Mouse (Mus musculus): ENCODE results near the gene Jpt1.
"Not testable (repeated sequence)": the region's sequence is repeated elsewhere in the genome, so short reads cannot be mapped to it uniquely, and the experiment has no call there.

Gene Jpt1

DNA sequence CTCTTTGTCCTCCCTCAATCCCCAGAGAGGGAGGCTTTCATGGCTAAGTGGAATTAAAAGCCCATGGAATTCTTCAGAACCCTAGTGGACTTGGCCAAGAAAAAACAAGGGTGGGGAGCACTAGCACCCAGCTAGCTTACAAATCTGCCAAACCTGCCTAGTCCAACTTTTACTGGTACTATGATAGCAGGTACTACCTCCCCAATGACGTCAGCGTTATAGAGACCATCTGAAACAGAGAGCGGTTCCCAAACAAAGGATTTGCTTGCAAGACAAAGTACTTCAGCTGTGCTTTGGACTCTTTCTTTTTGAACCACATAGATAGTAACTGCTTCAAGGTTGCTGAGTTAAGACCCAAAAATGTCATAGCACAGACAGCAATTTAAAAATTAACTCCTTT lies 2.2 kb downstream of the Jpt1 start:
- DNase-seq (ENCODE audit: low spot score), result peak; percentile 11

DNA sequence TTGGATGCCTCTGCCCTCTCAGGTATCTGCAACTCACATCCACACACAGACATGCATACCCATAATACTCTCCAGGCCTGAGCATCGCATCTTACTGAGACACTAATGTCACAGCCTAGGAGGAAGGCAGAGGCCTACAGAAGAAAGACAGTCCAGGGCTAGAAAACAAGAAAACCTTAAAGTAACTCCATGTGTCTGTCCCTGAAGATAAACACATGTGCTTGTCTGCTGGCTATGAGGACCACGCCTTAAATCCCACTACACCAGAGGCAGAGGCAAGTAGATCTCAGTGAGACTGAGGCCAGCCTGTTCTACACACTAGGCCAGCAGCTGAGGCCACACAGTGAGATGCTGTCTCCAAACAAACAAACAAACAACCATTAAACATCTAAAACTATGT lies 3.1 kb downstream of the Jpt1 start:
- peak; percentile 21 for DNase-seq (ENCODE audit: low spot score)

DNA sequence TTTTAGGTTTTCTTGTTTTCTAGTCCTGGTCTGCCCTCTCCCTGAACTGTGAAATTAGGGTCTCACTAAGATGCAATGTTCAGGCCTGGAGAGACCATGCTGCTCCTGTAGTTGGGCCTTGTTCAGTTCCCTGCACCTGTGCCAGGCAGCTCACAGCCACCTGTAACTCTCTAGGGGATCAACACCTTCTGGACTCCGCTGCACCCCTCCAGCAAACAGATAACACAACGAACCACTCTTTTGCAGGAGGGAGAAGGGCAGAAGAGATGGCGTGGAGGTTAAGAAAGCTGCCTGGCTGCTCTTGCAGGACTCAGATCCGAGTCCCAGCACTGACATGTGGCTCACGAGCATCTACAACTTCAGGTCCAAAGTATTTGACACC lies 3.7 kb downstream of the Jpt1 start:
- peak; percentile 19 for DNase-seq (ENCODE audit: low spot score)

DNA sequence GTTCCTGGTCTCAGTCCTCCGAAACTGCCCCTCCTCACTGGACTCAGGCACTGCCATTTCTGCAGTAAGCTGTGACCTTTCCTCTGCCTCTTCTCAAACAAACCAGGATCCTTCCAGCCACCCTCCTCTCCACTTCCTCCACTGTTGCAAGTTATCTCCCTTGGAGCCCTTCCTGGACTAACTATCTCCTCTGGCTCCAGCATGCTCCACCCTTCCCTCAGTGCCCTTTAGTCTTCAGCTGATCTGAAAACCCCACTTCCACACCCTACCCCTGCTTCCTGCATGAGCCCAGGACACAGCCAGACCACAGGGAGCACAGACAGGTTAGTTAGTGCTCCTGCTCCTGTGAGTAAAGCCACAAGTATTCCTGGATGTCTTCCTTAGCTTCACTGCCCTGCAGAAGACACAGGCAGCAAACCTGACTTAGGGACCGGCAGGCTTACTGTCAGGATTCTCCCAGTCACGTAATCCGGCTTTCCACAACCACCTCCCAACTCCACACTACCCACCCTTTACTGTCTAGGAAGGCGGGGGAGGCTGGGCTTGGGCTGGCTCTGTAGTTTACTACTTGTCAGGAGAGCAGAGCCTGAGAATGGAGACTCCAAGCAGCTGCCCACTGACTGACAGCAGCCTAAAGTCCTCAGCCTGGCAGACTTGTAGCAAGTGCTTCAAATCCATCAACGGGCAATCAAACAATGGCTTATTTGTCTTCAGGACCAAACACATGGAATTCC lies 4.2 kb downstream of the Jpt1 start:
- DNase-seq (ENCODE audit: low spot score), result peak; percentile 77

DNA sequence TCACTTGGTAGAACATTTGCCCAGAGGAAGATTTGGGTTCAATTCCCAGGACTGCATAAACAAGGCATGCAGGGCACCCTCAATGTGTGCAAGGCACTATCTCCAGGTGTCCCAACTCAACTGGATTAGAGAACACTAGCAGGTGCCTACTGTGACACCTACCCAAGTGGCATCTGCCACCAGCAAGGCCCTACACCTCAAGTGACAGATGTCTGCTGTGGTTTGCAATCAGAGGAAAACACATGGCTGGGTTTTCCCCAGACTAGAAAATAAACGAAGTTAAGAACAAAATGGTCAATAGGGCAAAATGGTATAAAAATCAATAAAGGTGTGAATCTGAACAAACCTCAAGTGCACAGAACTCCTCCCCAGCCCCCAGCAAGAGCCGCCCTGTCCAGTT lies 6.1 kb downstream of the Jpt1 start:
- no peak for DNase-seq (ENCODE audit: low spot score)

DNA sequence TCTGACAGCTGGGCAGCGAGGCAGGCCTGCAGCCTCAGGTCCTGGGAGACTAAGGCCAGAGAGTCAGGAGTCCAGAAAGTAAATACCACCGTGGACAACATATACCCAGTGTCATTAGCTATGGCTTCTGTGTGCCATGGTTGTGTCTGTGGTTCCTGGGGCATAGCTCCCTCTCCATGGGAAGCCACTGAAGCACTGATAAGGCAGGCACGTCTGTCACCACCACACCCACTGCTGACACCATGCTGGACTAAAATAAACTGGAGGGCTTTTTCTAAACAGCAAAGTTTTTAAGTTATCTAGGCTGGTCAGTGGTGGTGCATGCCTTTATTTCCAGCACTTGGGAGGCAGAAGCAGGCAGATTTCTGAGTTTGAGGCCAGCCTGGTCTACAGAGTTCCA lies 7.6 kb downstream of the Jpt1 start:
- no peak for DNase-seq (ENCODE audit: low spot score)

DNA sequence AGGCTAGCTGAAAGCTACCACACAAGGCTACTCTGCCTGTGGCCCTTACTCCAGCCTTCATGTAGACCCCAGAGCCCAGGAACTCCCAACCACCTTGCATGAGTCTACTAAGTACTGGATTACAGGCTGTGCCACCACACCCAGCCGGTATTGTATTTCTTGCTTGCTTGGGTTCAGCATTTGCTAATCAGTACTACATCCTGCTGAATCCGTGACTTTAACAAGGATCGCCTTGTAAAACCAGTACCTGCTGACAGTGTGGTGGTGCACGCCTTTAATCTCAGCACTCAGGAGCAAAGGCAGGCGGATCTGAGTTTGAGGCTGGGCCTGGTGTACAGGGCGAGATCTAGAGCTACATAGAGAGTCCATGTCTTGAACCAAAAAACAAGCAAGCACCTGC lies 11.6 kb downstream of the Jpt1 start:
- no peak for DNase-seq (ENCODE audit: low spot score)

DNA sequence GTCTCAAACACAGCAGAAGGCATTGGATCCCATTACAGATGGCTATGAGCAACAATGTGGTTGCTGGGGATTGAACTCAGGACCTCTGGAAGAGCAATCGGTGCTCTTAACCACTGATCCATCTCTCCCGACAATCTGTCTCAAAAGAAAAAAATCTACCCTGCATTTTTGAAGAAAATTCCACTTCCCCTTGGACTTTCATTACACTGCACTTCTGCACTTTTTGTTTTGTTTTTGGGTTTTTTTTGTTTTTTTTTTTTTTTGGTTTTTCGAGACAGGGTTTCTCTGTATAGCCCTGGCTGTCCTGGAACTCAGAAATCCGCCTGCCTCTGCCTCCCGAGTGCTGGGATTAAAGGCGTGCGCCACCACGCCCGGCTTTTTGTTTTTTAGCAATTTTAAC lies 17.6 kb downstream of the Jpt1 start:
- DNase-seq (ENCODE audit: low spot score), result not testable (repeated sequence)

DNA sequence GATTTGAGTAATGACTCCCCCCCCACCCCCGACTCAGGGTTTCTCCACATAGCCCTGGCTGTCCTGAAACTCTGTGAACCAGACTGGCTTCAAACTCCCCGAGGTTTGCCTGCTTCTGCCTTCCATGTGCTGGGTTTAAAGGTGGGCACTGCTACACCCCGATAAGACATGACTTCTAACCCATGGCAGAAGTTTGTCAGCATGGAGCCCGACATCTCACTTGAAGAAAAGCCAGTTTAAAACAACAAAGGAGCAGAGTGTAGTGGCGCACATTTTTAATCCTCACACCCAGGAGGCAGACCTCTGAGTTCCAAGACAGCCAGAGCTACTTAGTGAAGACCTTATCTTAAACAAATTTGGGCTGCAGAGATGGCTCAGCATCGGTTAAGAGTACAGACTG lies 21.8 kb downstream of the Jpt1 start:
- DNase-seq (ENCODE audit: low spot score), result no peak

DNA sequence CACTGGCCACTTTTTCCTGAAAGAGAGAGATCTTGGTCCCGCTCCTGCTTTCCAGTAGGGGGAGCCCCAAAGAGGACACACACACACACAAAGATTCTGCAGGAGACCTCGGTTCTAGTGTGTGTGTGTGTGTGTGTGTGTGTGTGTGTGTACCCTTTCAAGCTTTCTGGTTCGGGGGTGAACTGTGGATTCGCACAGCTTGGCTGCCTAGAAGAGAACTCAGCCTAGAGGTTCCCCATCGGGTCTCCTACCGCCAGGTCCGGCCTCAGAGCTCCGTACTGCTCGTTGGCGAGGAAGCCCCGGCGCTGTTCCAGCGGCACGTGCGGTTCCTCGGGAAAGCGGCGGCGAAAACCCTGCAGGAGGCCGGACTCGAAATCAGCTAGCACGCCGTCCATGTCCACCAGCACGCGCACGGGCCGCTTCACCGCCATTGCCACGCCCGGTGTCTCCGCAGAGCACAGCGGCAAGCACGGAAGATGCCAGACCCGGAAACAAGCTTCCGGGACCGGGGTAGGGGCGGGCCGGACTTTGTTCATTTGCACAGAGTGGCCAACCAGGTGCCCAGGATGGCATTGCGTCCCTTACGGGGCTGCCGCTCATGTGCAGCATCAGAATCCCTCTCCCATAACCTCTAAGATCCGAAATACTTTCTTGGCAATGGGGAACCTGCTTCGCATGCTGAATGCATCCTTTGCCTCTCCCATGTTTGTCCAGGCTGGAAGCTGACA lies 22.7 kb downstream of the Jpt1 start, which contains the start of gene Nt5c:
Nt5c (minus strand) TSS at position 507 of the 728 bp plus-strand sequence.
- DNase-seq (ENCODE audit: low spot score), result peak; percentile 78

DNA sequence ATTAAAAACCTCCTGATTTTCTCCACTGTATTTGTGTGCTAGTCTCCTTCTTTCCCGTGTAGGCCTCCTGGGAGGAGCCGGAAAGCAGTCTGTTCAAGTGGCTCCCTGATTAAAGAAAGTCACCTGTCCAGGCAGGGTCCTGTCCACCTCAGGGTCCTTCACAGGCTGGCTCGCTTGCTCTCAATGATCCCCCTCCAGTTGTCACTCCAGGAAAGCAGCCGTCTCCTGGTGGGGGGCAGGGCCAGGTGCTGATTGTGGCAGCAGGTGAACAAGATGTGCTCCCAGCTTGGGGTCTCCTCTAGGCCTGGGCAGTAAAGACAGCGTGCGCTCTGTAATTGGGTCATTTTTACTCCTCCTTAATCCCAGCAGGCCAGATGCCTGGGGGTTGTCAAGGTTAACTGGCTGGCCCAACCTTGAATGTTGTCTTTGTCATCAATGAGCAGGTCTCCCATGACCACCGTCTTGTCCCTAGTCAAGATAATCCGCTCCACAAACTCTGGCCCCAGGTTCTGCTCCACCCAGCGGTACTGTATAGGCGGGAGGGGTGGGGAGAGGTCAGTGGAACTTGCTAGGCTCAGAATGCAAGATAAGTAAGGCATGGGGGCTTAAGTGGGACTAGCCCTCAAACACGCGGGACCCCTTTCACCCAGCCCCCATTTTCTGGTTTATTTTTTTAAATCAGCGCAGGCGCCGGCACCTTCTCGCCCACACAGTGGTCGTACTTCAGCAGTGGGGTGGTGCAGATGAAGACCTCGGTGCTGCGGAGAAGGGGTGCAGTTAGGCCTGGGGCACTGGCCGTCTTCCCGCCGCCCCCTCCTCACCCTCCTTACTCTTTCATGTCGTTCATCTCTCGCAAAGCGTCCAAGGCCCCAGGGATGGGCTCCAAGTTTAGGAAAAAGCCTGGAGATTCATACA lies 23.5 kb downstream of the Jpt1 start:
- no peak for DNase-seq (ENCODE audit: low spot score)

DNA sequence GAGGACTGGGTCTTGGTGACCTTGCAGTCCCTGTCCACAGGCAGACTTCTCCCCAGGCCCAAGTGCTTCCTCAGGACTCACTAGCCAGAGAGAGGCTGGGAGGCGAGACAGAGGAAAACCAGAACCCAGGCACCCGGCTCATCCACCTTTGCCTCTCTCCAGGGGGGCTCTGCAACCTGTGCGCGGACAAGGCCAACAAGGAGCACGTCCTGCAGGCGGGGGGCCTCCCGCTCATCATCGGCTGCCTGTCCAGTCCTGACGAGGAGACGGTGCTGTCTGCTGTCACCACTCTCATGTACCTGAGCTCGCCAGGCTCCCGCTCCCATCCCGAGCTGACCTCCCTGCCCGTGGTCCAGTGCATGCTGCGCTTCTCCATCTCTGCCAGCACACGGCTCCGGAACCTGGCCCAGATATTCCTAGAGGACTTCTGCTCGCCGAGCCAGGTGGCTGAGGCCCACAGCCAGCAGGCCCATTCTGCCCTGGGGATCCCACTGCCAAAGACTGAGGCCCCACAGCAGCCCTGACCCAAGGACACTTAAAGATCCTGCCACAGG lies 25.6 kb downstream of the Jpt1 start:
- DNase-seq (ENCODE audit: low spot score), result no peak

DNA sequence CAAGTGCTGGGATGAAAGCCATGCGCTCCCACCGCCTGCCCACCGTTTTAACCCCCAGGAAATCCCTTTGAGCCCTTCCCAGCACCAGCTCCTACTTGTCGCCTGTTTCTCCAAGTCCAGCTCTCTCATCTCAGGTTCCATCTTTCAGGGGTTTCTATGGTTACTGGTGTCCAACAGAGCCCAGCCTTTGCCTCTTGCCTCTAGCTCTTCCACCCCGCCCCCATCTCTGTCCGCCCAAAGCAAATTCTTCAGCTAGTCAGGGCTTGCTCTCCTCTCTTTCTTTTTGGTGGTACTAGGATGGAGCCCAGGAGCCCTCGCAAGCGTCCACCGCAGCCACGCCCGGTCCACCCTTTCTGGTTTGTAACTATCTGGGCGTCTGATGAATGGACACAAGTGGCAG lies 29.0 kb downstream of the Jpt1 start:
- no peak for DNase-seq (ENCODE audit: low spot score)

DNA sequence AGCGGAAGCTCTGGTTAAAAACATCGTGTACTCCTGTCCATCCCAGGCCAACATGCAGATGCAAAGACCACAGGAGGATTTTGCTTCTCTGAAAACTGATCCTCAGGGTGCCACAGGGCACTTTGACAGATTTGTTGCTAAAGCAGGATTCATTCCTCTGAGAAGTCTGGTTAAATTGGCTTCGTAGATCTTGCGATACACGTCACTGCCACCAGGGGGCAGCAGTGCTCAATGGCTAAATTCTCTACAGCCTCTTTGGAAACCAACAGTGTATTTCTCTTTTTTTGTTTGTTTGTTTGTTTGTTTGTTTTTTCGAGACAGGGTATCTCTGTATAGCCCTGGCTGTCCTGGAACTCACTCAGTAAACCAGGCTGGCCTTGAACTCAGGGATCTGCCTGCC lies 30.5 kb downstream of the Jpt1 start:
- DNase-seq (ENCODE audit: low spot score), result peak; percentile 38

DNA sequence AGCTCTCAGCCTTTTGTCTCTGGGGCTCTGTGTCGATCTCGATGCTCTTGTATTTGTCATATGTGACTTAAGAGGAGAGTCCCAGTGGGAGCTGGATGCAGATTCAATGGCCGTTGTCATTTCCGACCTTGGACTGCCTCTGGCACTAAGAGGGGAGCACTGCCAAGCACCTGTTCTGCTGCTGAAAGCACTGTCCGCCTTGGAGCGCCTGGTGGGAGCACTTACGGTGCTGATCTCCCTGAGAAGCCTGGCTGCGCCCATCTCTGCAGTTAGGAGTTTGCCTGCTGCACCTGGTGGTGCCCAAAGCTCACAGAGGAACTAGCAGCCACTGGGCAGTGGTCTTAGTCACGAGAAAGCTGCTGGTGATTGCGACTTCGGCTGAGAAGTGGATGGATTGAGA lies 30.9 kb downstream of the Jpt1 start:
- no peak for DNase-seq (ENCODE audit: low spot score)

DNA sequence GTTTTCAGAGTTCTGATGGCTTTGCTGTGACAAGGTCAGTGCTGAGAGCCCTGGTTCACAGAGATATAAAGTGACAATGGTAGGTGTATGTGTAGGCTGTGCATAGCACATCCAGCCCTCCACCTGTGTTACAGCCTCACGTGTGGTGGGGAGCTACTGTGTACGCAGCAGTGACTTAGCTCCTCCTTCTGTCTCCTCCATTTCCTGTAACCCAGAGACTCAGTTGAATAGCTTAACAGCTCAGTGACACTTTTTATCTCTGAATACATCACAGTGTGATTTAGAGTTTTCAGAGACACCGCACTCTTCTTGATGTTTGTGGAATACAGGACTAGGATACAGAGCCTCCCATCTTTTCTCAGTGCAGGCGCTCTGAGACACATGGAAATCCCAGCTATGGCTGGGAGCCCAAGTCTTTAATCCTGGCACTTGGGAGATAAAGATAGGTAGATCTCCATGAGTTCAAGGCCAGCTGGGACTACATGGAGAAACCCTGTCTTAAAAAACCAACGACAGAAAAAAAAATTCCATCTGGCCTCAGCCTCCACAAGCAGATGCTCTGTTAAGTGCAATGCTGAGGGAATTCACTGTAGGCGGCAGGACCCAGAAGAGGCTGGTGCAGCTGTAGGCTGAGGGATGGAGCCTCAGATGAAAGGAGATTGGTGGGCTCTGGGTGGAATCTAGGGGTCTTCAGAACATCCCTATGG lies 32.5 kb downstream of the Jpt1 start:
- no peak for DNase-seq (ENCODE audit: low spot score)

DNA sequence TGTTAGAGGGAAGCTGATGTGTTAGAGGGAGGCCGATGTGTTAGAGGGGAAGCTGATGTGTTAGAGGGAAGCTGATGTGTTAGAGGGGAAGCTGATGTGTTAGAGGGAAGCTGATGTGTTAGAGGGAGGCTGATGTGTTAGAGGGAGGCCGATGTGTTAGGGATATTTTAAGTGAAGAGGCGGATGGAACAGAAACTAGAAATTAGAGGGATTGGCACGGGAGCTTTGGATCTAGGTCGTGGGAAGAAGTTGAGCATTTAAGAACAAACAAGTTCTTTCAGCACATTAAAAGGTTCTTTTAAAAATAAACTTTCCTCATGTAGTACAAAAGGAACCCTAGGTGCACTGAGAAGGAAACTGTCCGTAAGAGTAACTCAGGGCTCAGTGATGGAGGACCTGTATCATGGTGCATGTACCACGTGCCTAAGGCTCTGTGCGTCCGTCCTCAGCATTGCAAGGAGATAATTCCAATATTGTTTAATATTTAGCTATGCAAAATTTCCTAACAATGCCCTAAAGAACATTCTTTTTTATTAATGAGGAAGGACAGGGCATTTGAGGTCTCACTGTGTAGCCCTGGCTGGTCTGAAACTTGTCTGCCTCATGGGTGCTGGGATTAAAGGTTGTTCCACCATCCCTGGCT lies 35.8 kb downstream of the Jpt1 start:
- DNase-seq (ENCODE audit: low spot score), result no peak

DNA sequence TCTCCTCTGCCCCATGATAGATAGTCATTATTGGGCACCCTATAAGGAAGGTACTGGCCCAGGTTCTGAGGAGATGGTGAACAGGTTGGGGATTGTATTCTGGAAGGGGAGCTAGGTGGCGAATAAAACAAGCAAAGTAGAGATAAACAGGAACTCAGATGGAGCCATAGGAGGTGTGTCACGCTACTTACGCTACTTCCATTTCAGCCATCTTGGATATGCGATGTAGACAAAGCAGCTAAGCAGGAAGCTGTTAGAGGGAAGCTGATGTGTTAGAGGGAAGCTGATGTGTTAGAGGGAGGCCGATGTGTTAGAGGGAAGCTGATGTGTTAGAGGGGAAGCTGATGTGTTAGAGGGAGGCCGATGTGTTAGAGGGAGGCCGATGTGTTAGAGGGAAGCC lies 36.8 kb downstream of the Jpt1 start:
- DNase-seq (ENCODE audit: low spot score), result not testable (repeated sequence)

DNA sequence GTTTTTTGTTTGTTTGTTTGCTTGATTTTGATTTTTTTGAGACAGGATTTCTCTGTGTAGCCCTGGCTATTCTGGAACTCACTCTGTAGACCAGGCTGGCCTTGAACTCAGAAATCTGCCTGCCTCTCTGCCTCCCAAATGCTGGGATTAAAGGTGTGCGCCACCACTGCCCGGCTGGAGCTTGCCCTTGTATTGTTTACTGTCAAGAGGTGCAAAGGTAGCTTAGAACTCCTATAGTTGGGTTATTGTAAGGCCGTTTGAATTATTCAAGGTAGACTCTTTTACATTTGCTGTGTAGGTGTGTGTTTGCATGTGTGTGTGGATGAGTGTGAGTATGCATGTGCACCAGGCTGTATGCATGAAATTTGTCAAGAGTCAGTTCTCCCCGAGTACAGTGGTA lies 37.6 kb downstream of the Jpt1 start:
- DNase-seq (ENCODE audit: low spot score), result not testable (repeated sequence)

DNA sequence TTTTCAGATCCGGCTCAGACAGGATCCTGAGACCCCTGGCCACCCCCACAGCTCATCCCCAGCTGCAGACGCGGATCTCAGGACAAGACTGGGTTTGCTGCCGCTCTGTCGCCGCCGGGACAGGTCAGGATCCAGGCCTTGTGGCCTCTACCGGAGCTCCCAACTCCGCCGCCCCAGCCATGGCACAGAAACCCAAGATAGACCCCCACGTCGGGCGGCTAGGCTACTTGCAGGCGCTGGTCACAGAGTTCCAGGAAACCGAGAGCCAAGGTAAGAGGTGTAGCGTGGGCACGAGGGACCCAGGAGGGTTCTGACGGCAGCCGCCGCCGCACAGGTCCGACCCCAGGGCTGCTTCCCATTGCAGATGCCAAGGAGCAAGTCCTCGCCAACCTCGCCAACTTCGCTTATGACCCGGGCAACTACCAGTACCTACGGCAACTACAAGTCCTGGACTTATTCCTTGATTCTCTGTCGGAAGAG lies 38.4 kb downstream of the Jpt1 start:
- DNase-seq (ENCODE audit: low spot score), result no peak
